Mouse (Mus musculus): ENCODE results near the gene Zfp282.
"Not testable (repeated sequence)": the region's sequence is repeated elsewhere in the genome, so short reads cannot be mapped to it uniquely, and the experiment has no call there.

Zfp282 gene

DNA sequence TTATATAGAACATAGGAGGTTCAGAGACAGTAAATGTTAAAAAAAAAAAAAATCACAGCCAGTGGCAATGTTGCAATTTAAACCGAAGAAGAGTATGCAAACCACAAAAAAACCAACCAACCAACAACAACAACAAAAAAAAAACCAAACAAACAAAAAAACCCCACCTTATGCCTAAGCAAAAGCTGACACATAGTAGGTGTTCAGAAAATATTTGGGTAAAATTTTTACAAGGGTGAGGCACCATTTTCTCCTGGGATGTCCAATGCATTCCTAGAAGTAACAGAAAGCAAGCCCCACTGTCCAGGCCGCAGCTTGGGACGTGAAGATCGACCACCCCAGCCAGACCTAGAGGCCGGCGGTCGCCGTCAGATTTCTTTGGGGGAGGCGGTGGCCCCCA is at the start of gene Zfp282:
Gene Zfp282, plus strand, starts transcription at position 147 of the 400 bp plus-strand sequence.
- no peak for DNase-seq

GRCm38 (mm10) chr6:47827462-47827861 is 49.5 kb upstream of the Zfp282 start:
- DNase-seq = no peak

DNA sequence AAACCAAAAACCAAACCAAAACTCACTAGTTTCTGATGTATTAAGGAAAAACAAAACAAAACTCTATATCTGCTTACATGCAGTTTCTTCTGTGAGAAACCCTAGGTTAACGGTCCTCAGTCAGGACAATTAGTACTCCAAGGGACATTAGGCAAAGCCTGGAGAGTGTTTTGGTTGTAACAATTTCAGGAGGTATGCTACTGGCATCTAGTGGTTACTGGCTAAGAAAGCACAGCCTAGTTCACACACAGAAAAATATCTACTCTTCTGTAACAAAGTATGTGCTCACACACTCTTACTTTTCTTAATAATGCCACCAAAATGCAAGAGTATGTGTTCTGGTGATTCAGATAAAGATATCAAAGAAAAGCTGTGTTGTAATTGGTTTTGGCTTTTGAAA is 48.1 kb upstream of the Zfp282 start:
- DNase-seq = no peak

DNA sequence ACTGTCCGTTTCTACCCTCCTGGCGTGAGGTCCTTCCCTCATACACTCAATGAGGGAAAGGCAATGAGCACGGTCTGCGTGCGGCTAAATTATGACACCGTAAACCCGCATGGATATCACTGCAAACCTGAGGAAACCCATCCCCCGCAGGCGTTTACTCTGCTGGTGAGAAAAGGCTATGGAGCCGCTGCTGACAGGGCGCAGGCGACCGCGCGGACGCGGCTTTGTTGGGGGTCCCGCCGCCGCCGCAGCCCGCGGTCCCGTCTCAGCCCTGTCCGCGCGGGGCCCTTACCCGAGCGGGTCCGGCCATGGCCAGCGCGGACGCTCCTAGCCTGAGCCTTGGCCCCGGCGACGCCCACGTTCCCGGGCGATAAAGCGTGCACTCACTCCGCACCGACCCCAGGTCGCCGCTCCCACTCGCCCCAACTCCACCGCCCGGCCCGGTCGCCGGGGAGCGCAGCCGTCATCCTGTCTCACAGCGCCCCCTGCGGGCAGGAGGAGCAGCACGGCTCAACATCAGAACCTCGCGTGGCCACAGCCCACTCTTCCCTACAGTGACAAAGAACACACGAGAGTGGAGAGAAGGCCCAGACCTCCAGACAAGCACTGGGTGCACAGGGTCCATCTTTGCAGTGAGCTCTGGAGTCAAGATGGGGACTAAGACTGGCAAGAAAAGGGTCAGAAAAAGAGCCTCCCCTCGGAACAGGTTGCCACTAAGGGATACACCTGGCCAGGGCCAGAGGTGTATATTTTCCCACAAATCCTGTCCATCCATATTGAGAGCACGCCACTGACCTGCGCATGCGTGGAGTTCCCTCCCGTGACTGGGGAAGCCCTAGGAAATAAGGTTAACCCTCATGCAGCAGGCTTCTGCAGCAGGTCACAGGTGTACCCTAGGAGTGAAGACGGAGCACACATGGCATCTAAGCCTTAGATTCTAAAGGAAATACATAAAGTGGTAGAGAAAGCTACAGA is 46.6 kb upstream of the Zfp282 start, which contains the start of gene Zfp786:
Gene Zfp786, minus strand, starts transcription at position 764 of the 975 bp plus-strand sequence.
- peak; percentile 93 for DNase-seq

GRCm38 (mm10) chr6:47832220-47832619 is 44.8 kb upstream of the Zfp282 start:
- DNase-seq = no peak

- peak; percentile 96 for DNase-seq
Observed at GRCm38 (mm10) chr6:47835482-47835983, 41.5 kb upstream of the Zfp282 start, which contains the start of gene Zfp398. Gene Zfp398 (plus strand): TSS chr6:47835661.

- peak; percentile 28 for DNase-seq
Observed at GRCm38 (mm10) chr6:47835984-47836521, 41.0 kb upstream of the Zfp282 start.

DNA sequence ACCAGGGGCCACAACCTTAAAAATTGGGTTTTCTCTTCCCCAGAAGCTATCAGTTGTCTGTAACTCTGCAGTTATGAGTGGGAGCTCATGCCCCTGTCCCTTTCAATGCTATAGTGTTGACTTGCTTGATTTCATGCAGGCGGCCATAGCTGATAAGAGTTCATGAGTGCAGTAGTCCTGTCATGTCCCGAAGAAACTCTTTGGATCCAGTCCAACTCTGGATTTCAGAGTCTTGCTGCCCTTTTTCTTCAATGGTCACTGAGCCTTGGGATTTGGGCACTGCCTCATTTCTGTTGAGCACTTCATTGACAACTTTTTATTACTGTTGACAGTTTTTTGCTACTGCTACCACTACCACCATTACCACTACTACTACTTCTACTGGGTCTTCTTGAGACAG is 39.4 kb upstream of the Zfp282 start:
- DNase-seq = no peak

GRCm38 (mm10) chr6:47841077-47841476 is 35.9 kb upstream of the Zfp282 start:
- DNase-seq = no peak

GRCm38 (mm10) chr6:47841831-47842230 is 35.2 kb upstream of the Zfp282 start:
- DNase-seq = no peak

- no peak for DNase-seq
Observed at GRCm38 (mm10) chr6:47842337-47842736, 34.7 kb upstream of the Zfp282 start.

GRCm38 (mm10) chr6:47845779-47846178 is 31.2 kb upstream of the Zfp282 start:
- DNase-seq = no peak

DNA sequence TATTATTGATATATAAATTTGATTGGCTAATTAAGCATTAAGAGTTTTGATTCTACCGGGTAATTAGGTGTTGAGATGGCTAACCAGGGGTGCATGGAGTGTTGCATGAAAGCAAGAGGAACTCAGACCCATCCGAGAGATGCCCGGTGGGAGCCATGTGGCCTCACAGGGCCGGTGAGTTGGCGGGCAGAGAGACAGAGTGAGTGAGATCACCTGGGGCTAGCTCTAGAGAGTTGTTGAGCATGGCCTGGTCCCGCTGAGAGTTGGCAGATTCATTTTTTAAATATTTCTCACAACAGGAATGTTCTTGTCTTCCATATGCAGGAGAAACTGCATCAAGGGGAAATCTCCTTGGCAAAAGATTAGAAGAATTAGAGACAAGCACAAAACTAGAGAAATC is 19.8 kb upstream of the Zfp282 start:
- no peak for DNase-seq

DNA sequence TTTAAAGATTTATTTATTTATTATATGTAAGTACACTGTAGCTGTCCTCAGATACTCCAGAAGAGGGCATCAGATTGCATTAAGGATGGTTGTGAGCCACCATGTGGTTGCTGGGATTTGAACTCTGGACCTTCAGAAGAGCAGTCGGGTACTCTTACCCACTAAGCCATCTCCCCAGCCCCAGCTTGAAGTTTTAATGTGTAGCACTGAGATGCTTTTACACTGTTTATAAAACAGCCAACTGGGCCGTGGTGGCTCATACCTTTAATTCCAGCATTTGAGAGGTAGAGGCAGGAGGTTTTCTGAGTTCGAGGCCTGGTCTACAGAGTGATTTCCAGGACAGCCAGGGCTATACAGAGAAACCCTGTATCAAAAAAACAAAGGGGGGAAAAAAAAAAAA is 19.3 kb upstream of the Zfp282 start:
- DNase-seq = not testable (repeated sequence)

DNA sequence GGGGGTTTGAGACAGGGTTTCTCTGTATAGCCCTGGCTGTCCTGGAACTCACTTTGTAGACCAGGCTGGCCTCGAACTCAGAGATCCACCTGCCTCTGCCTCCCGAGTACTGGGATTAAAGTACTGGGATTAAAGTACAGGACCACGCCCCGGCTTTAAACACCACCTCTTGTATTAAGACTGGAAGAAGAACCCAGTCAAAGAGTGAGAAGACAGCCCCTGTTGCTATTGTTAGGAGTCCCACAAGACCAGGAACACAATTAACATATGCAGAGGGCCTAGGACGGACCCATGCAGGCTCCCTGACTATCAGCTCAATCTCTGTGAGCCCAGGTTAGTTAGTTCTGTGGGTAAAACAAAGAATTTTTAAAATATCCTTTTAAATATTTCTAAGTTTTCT is 4.7 kb upstream of the Zfp282 start:
- no peak for DNase-seq

GRCm38 (mm10) chr6:47877461-47878132 is 593 bp downstream of the Zfp282 start:
- DNase-seq = peak; percentile 92

DNA sequence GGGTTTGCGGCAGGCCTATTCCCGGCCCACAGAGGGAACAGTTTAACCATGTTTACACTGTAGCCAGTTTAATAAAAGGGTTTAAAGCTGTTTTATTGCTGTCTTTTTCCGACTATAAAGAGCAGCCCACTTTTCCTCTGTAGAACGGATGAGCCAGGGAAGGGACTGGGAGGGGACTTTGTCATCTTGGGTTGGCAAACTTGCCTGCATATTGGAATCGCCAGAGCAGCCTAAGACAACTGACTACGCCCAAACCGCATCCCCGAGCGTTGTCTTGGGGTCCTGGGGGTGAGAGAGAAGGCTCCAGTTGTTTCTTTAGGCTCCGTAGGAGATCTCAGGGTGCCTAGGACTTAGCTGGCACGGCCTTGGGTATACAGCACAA is 1.1 kb downstream of the Zfp282 start:
- no peak for DNase-seq

DNA sequence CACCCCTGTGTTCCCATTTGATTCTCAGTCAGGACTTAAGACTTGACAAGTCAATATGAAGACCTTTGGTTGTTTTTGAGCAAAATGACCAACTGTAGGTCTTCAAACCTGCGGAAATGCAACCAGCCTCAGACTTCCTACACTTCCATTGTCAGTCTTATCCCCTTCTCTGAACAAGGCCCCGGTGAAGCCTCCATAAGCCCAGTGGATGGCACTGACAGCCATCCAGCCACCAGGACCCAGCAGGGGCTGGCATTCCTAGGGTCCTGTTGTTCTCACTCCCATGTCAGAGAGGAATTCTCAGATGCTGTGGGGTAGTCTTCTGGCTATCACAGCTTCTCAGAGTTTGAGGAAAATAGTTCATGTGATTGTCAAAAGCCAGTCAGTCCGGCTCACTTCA is 1.6 kb downstream of the Zfp282 start:
- no peak for DNase-seq

GRCm38 (mm10) chr6:47879049-47879716 is 2.2 kb downstream of the Zfp282 start:
- no peak for DNase-seq

DNA sequence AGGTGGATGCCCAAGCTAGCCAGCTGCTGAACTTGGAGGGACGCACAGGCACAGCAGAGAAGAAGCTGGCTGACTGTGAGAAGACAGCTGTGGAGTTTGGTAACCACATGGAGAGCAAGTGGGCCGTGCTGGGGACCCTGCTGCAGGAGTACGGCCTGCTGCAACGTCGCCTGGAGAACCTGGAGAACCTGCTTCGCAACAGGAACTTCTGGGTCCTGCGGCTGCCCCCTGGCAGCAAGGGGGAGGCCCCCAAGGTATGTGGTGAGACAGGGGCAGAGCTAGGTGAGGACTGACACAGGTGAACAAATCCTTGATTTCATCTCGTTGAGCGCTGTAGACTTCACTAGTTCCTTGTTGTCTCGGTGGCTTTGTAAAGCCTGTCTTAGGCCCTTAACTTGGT is 3.2 kb downstream of the Zfp282 start:
- no peak for DNase-seq

- DNase-seq = no peak
Observed at GRCm38 (mm10) chr6:47888812-47889383, 11.9 kb downstream of the Zfp282 start.

DNA sequence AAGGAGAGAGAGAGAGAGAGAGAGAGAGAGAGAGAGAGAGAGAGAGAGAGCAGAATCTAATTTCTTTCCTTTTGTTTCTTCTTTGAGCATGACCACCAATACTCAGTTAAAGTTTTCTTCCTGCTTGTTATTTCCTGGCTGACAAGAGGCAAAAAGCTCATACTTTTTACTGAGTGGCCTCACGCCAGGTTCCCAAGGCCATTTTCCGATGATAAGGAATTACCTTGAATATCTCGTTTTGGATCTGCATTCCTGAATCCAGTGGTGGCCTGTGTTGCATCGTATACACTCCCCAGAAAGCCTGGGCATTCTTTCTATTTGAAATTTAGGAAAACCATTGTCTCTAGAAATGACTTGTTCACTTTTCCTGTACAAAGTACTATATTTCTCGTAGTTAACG is 22.4 kb downstream of the Zfp282 start:
- DNase-seq = no peak
